Mouse (Mus musculus): Measurements from ENCODE around the gene Reps1.

Reps1 gene

GRCm38 (mm10) chr10:18055696-18056390 is at the start of gene Reps1:
Reps1 (plus strand) TSS chr10:18055861.
- peak; percentile 66 for DNase-seq (ENCODE audit: low read depth, low spot score)

- DNase-seq (ENCODE audit: low read depth, low spot score): no peak
Measured at GRCm38 (mm10) chr10:18006756-18007155, 48.9 kb upstream of the Reps1 start.

GRCm38 (mm10) chr10:18007243-18007642 is 48.4 kb upstream of the Reps1 start:
- DNase-seq (ENCODE audit: low read depth, low spot score): no peak

GRCm38 (mm10) chr10:18008118-18008517 is 47.5 kb upstream of the Reps1 start:
- no peak for DNase-seq (ENCODE audit: low read depth, low spot score)

GRCm38 (mm10) chr10:18009744-18010143 is 45.9 kb upstream of the Reps1 start:
- DNase-seq (ENCODE audit: low read depth, low spot score): no peak

- no peak for DNase-seq (ENCODE audit: low read depth, low spot score)
Measured at GRCm38 (mm10) chr10:18011761-18012160, 43.9 kb upstream of the Reps1 start.

GRCm38 (mm10) chr10:18020443-18020842 is 35.2 kb upstream of the Reps1 start:
- DNase-seq (ENCODE audit: low read depth, low spot score): no peak

- DNase-seq (ENCODE audit: low read depth, low spot score): no peak
Measured at GRCm38 (mm10) chr10:18020846-18021245, 34.8 kb upstream of the Reps1 start.

GRCm38 (mm10) chr10:18021576-18022311 is 33.9 kb upstream of the Reps1 start:
- no peak for DNase-seq (ENCODE audit: low read depth, low spot score)

GRCm38 (mm10) chr10:18022312-18022711 is 33.3 kb upstream of the Reps1 start:
- DNase-seq (ENCODE audit: low read depth, low spot score): peak; percentile 83

GRCm38 (mm10) chr10:18022741-18023347 is 32.8 kb upstream of the Reps1 start, which contains the start of gene Abracl:
Abracl (minus strand) TSS chr10:18023288.
- peak; percentile 91 for DNase-seq (ENCODE audit: low read depth, low spot score)

- no peak for DNase-seq (ENCODE audit: low read depth, low spot score)
Measured at GRCm38 (mm10) chr10:18034408-18034807, 21.3 kb upstream of the Reps1 start.

- no peak for DNase-seq (ENCODE audit: low read depth, low spot score)
Measured at GRCm38 (mm10) chr10:18036849-18037248, 18.8 kb upstream of the Reps1 start.

- no peak for DNase-seq (ENCODE audit: low read depth, low spot score)
Measured at GRCm38 (mm10) chr10:18046380-18046779, 9.3 kb upstream of the Reps1 start.

GRCm38 (mm10) chr10:18047380-18048146 is 8.1 kb upstream of the Reps1 start:
- DNase-seq (ENCODE audit: low read depth, low spot score): no peak

- DNase-seq (ENCODE audit: low read depth, low spot score): peak; percentile 85
Measured at GRCm38 (mm10) chr10:18055009-18055695, 509 bp upstream of the Reps1 start.

- DNase-seq (ENCODE audit: low read depth, low spot score): no peak
Measured at GRCm38 (mm10) chr10:18056391-18056745, 707 bp downstream of the Reps1 start.

GRCm38 (mm10) chr10:18058681-18059338 is 3.1 kb downstream of the Reps1 start:
- no peak for DNase-seq (ENCODE audit: low read depth, low spot score)

- DNase-seq (ENCODE audit: low read depth, low spot score): no peak
Measured at GRCm38 (mm10) chr10:18059807-18060206, 4.1 kb downstream of the Reps1 start.

GRCm38 (mm10) chr10:18060778-18061177 is 5.1 kb downstream of the Reps1 start:
- no peak for DNase-seq (ENCODE audit: low read depth, low spot score)

- no peak for DNase-seq (ENCODE audit: low read depth, low spot score)
Measured at GRCm38 (mm10) chr10:18061533-18061932, 5.9 kb downstream of the Reps1 start.

Measured in A20 (cell line).